Mouse (Mus musculus): ENCODE results near the gene Lzts2. TPM values are rescaled to one million over a fixed set of nuclear protein-coding genes. Genes with fewer than 3 reads are reported as not detected.
A peak's percentile ranks its signal among the peaks of the same experiment; 100 is the strongest.

Lzts2 gene
- polyA plus RNA-seq (2016; fragmentation: Nextera tagmentation; extraction: Ambion mirVana) = 69.5 and 70.3 TPM in 2 replicates

DNA sequence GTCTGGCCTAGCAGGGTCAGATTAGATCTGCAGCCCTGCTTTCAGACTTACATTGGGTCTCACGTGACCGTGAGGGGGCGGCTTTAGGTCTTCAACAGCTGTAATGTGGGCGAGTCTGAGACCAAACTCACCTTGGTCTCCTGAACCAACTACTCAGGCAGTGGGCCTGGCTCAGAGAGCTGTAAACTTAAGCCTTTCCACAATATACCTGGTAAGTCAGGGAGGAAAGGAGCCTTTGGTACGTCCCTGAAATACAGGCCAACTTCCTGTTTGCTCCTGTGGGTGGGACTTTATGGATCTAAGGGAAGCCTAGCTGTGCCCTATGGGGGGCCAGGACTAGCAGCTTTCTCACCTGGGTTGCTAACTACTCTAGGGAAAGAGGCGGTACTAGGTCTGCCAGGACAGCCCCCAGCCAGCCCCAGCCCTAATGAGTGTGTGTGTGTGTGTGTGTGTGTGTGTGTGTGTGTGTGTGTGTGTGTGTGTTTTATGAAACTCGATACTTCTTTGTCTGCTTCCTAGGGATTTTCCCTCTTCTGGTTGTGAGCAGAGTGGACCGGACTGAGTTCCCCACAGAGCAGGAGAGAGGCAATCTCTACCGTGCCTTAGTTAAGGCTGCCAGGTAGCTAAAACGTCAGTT lies at the start of gene Lzts2:
Gene Lzts2 (plus strand): TSS at position 80 of the 637 bp plus-strand sequence.
- Histone ChIP-seq H3K9ac (replicated peaks) (peak within 1 kb of the TSS; percentile 54; the same call in 1 of the 2 replicates), H3K27ac (replicated peaks) (peak within 1 kb of the TSS; percentile 97), H3K4me3 (peak within 1 kb of the TSS; percentile 76), H3K27me3 (peaks cover 5% of the 10 kb centered on the region; the same call in 1 of the 2 replicates), H3K4me2 (replicated peaks) (peak within 1 kb of the TSS; percentile 74), H3K9me3 (no peaks in the 10 kb centered on the region), H3K36me3 (peaks cover 25% of the 10 kb centered on the region), H3K4me1 (peaks cover 50% of the 10 kb centered on the region)
- no peak for ATAC-seq (ENCODE audit: low FRiP score, low read depth)
- 10% methylated on average over 10 of the region's 10 CpGs for WGBS

- Histone ChIP-seq H3K27ac (replicated peaks) (no peak overlapping the region), H3K27me3 (no peaks in the 10 kb centered on the region), H3K9ac (replicated peaks) (no peak overlapping the region), H3K36me3 (peaks cover 76% of the 10 kb centered on the region), H3K9me3 (no peaks in the 10 kb centered on the region), H3K4me2 (replicated peaks) (no peak overlapping the region), H3K4me1 (no peaks in the 10 kb centered on the region), H3K4me3 (no peak overlapping the region)
- no peak for ATAC-seq (ENCODE audit: low FRiP score, low read depth)
- WGBS = 91% methylated on average over 1 of the region's 1 CpGs
These were observed 48.2 kb upstream of the Lzts2 start for GRCm38 (mm10) chr19:44965978-44966377.

- H3K4me1 ChIP-seq = no peaks in the 10 kb centered on the region
- no peaks in the 10 kb centered on the region for H3K9me3 ChIP-seq
- no peaks in the 10 kb centered on the region for H3K27me3 ChIP-seq
- no peak overlapping the region for H3K4me2 ChIP-seq (replicated peaks)
- no peak for ATAC-seq (ENCODE audit: low FRiP score, low read depth)
- WGBS = 95% methylated on average over 3 of the region's 3 CpGs
- no peak overlapping the region for H3K9ac ChIP-seq (replicated peaks)
- H3K27ac ChIP-seq (replicated peaks) = no peak overlapping the region
- H3K36me3 ChIP-seq = peaks cover 79% of the 10 kb centered on the region
- no peak overlapping the region for H3K4me3 ChIP-seq
These were observed 45.9 kb upstream of the Lzts2 start for GRCm38 (mm10) chr19:44968329-44968728.

DNA sequence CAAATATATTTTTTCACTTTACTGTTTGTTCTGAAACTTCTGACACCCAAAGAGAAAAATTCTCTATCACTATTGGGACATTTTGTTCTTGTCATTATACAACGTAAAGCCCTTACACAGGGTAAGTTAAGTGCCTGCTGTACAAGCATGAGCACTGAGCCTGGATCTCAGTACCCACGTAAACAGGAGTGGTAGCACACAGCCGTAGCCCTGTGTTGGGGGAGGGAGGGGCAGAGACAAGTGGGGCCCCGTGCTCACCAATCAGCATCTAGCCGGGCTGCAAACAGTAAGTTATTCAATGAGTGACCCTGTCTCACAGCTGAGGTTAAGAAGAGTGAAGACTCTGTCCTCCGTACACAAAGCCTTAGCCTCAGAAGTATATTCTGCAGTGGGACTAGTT lies 37.6 kb upstream of the Lzts2 start:
- Histone ChIP-seq H3K4me3 (no peak overlapping the region), H3K36me3 (peaks cover 91% of the 10 kb centered on the region), H3K4me2 (replicated peaks) (no peak overlapping the region), H3K27ac (replicated peaks) (no peak overlapping the region), H3K4me1 (no peaks in the 10 kb centered on the region), H3K27me3 (no peaks in the 10 kb centered on the region), H3K9me3 (no peaks in the 10 kb centered on the region), H3K9ac (replicated peaks) (no peak overlapping the region)
- 86% methylated on average over 6 of the region's 6 CpGs for WGBS
- no peak for ATAC-seq (ENCODE audit: low FRiP score, low read depth)

GRCm38 (mm10) chr19:44977148-44977547 lies 37.1 kb upstream of the Lzts2 start:
- H3K9ac ChIP-seq (replicated peaks) = no peak overlapping the region
- H3K27ac ChIP-seq (replicated peaks) = no peak overlapping the region
- no peak for ATAC-seq (ENCODE audit: low FRiP score, low read depth)
- WGBS = 93% methylated on average over 6 of the region's 6 CpGs
- H3K4me3 ChIP-seq = no peak overlapping the region
- H3K9me3 ChIP-seq = no peaks in the 10 kb centered on the region
- peaks cover 94% of the 10 kb centered on the region for H3K36me3 ChIP-seq
- no peaks in the 10 kb centered on the region for H3K4me1 ChIP-seq
- H3K4me2 ChIP-seq (replicated peaks) = no peak overlapping the region
- H3K27me3 ChIP-seq = no peaks in the 10 kb centered on the region

- Histone ChIP-seq H3K4me1 (no peaks in the 10 kb centered on the region), H3K9ac (replicated peaks) (no peak overlapping the region), H3K27ac (replicated peaks) (no peak overlapping the region), H3K9me3 (no peaks in the 10 kb centered on the region), H3K4me3 (no peak overlapping the region), H3K4me2 (replicated peaks) (no peak overlapping the region), H3K36me3 (peaks cover 63% of the 10 kb centered on the region), H3K27me3 (0 out of 2 replicates have a peak, but pooled peaks cover 2% of the 10 kb centered on the region)
- WGBS = 90% methylated on average over 2 of the region's 2 CpGs
- no peak for ATAC-seq (ENCODE audit: low FRiP score, low read depth)
These were observed 33.4 kb upstream of the Lzts2 start for GRCm38 (mm10) chr19:44980787-44981186.

- Histone ChIP-seq H3K36me3 (peaks cover 45% of the 10 kb centered on the region), H3K4me2 (replicated peaks) (no peak overlapping the region)
- ATAC-seq (ENCODE audit: low FRiP score, low read depth) = no peak
These were observed 31.6 kb upstream of the Lzts2 start for GRCm38 (mm10) chr19:44982477-44983115.

GRCm38 (mm10) chr19:44983366-44983765 lies 30.8 kb upstream of the Lzts2 start:
- H3K9ac ChIP-seq (replicated peaks) = no peak overlapping the region
- H3K4me2 ChIP-seq (replicated peaks) = no peak overlapping the region
- peaks cover 3% of the 10 kb centered on the region; the same call in 1 of the 2 replicates for H3K4me1 ChIP-seq
- WGBS = 93% methylated on average over 6 of the region's 6 CpGs
- no peak overlapping the region for H3K4me3 ChIP-seq
- peaks cover 37% of the 10 kb centered on the region for H3K36me3 ChIP-seq
- no peak overlapping the region for H3K27ac ChIP-seq (replicated peaks)
- ATAC-seq (ENCODE audit: low FRiP score, low read depth) = no peak
- no peaks in the 10 kb centered on the region for H3K9me3 ChIP-seq
- H3K27me3 ChIP-seq = peaks cover 19% of the 10 kb centered on the region; the same call in 1 of the 2 replicates

More at GRCm38 (mm10) chr19:44982477-44983115, 31.6 kb upstream of the Lzts2 start:
- no peaks in the 10 kb centered on the region for H3K4me1 ChIP-seq
- no peaks in the 10 kb centered on the region for H3K9me3 ChIP-seq
- H3K27me3 ChIP-seq = peaks cover 16% of the 10 kb centered on the region; the same call in 1 of the 2 replicates
- no peak overlapping the region for H3K4me3 ChIP-seq
- 86% methylated on average over 7 of the region's 7 CpGs for WGBS
- no peak overlapping the region for H3K27ac ChIP-seq (replicated peaks)
- no peak overlapping the region for H3K9ac ChIP-seq (replicated peaks)

DNA sequence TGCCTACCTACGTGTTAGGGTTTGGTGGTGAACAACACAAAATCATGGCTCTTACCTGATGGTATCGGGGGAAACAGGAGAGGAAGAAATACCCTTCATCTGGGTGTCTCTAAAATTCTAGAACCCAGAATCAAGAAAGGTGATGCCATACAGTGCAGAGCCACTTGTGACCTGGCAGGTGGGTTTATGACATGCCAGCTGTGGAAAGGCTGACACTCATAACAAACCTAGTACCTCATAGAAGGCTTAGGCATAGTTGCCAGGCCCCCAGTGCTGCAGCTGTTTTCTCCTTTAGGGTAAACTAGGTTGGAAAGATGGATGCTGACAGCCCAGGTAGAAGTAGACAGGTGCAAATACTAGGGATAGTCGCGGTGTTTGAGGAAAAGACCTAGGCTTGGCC lies 29.8 kb upstream of the Lzts2 start:
- WGBS = 95% methylated on average over 4 of the region's 4 CpGs
- H3K9me3 ChIP-seq = no peaks in the 10 kb centered on the region

GRCm38 (mm10) chr19:44985159-44985988 lies 28.8 kb upstream of the Lzts2 start:
- Histone ChIP-seq H3K27me3 (peaks cover 19% of the 10 kb centered on the region; the same call in 1 of the 2 replicates), H3K9me3 (no peaks in the 10 kb centered on the region), H3K4me3 (no peak overlapping the region), H3K4me2 (replicated peaks) (no peak overlapping the region), H3K36me3 (peaks cover 20% of the 10 kb centered on the region), H3K27ac (replicated peaks) (no peak overlapping the region), H3K4me1 (peaks cover 16% of the 10 kb centered on the region), H3K9ac (replicated peaks) (no peak overlapping the region)
- WGBS = 65% methylated on average over 5 of the region's 5 CpGs
- no peak for ATAC-seq (ENCODE audit: low FRiP score, low read depth)

More for the DNA sequence above, 29.8 kb upstream of the Lzts2 start:
- H3K27me3 ChIP-seq = peaks cover 19% of the 10 kb centered on the region; the same call in 1 of the 2 replicates
- no peak for ATAC-seq (ENCODE audit: low FRiP score, low read depth)
- no peak overlapping the region for H3K9ac ChIP-seq (replicated peaks)
- H3K4me2 ChIP-seq (replicated peaks) = no peak overlapping the region
- H3K4me1 ChIP-seq = peaks cover 7% of the 10 kb centered on the region; the same call in 1 of the 2 replicates
- H3K4me3 ChIP-seq = no peak overlapping the region
- peaks cover 27% of the 10 kb centered on the region for H3K36me3 ChIP-seq
- no peak overlapping the region for H3K27ac ChIP-seq (replicated peaks)

GRCm38 (mm10) chr19:44987004-44987403 lies 27.2 kb upstream of the Lzts2 start:
- Histone ChIP-seq H3K36me3 (0 out of 2 replicates have a peak, but pooled peaks cover 6% of the 10 kb centered on the region), H3K4me2 (replicated peaks) (no peak overlapping the region), H3K4me1 (peaks cover 31% of the 10 kb centered on the region), H3K27me3 (peaks cover 23% of the 10 kb centered on the region; the same call in 1 of the 2 replicates), H3K27ac (replicated peaks) (no peak overlapping the region), H3K9me3 (no peaks in the 10 kb centered on the region), H3K4me3 (no peak overlapping the region), H3K9ac (replicated peaks) (no peak overlapping the region)
- WGBS = 69% methylated on average over 6 of the region's 6 CpGs
- no peak for ATAC-seq (ENCODE audit: low FRiP score, low read depth)
